Mouse (Mus musculus) 3134 (cell line): ENCODE data around the gene Tmem144.
A peak's percentile ranks its signal among the peaks of the same experiment; 100 is the strongest.

Source experiments
- DNase-seq: peaks from one replicate; pipeline ENCODE4 v3.0.0-alpha.2; 2011; ENCODE audit warnings: low spot score; ENCODE audit not compliant: insufficient read length; ENCODE audit errors: extremely low read depth

The Tmem144 gene

DNA sequence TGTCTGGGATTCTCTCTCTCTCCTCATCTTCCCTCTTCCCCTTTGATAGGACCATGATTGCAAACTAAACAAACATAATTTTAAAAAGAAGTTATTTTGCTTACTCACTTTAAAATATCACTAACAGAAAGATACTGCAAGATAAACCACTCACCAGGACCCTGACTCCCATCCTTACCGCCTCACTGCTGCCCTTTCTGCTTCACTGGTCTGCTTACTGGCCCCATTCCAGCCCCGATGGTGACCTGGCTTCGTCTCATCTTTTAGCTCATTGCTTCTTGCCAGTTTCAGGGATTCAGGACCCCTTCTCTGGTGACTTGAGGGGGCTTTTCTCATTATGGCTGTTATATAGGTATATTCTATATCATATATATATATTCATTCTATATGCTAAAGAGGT, 13.5 kb upstream of the Tmem144 start:
- no peak for DNase-seq

DNA sequence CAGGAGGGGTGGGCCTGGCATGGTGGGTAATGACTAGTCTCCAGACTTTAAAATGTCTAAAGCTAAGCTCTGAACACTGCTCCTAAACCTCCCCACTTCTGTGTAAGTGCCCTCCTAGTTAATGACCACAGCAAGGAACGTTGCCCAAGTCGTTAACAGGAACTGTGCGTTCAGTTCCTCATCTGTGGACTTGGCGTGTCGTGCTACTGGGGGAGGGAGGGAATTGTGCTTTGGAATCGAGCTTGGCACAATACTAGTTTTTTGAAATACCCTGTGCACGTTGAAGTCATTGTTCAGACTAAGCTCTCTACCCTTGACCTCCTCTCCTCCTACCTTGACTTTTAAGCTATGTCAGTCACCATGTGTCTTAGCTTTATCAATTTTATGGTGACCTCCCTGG, 12.3 kb upstream of the Tmem144 start:
- DNase-seq = no peak

DNA sequence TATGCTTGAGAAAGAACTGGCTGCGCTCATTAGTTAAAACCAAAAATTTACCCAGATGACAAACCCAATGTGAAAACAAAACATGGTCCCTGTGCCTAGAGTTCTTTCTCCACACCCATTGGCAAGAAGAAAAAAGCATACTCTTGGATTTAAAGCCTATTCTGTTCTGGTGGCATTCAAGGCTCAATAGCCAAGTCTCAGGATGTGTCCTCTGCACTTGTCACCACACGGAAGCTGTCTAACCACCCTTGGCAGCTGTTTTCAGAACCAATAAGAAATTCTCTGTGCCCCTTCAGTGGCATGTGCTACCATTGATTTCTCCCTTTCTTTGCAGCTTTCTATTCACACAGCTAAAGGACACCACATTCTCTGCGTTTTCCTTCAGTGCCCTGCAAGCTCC, 5.6 kb upstream of the Tmem144 start:
- DNase-seq = no peak

DNA sequence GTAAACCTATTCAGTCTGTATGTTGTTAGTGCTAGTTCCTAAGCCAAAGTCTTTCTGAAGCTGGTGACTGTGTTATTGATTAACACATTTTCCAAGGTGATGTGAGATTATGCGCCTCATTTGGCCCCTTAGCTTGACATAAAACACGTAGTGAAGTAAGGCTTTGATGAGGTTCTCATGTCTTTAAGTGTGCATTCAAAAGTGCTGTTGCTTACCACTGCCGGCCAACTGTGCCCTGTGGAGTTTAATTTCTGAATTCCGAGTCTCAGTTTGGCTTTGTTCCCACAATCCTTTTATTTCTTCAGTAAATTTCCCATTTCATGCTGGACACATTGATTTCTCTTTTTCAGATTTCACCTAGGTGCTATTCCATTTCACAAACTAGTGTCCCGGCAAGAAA, 5.2 kb upstream of the Tmem144 start:
- DNase-seq = no peak

DNA sequence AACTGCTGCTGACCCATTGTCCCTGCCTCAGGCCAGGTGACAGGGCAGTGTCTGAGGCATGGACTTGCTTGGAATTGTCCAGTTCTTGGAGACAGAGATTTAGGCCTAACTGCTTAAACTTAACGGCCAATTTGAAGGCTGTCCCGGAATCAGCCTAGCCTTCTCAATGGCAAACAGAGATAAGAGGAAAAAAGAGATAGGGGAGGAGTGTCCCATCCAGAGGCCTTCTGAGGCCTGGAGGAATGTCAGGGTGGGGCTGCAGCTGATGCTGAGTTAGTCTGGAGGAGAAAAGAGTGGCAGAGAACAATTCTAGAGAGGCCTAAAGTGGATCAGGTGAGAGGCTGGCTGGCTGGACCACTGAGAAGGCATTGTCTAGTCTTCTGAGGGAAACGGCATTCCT, 465 bp downstream of the Tmem144 start:
- DNase-seq = no peak

DNA sequence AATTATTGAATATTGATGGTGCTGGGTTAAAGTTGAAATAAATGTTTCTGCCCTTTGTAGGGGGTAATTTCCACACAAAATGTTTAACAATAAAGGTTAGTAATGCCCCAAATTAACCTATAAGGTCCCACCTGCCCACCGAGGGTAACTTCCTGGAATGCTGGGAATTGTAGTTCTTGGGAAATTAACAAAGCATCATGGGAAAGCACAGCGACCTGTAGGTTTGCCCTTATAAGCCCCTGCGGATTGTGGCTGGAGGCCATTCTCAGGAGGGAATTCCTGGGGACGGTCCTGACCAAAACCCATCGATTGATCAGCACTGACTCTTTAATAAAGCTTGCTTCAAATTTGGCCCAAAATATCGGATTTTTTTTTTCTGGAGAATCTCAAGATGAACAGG, 1.9 kb downstream of the Tmem144 start:
- no peak for DNase-seq

DNA sequence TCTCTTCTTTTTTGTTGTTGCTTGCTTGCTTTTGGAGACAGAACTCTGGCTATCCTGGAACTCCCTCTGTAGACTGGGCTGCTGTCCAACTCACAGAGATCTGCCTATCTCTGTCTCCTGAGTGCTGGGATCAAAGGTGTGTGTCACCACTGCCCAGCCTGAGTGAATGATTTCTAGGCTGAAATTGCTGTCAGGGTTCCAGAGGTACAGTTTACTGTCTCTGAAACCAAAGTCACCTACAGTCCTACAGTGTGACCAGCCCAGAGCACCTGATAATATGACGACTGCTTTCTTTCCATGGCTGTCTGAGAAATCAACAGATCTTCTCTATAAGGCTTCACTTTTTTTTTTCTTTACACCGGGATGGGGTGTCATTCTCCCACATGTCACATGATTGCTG, 3.0 kb downstream of the Tmem144 start:
- DNase-seq = no peak

DNA sequence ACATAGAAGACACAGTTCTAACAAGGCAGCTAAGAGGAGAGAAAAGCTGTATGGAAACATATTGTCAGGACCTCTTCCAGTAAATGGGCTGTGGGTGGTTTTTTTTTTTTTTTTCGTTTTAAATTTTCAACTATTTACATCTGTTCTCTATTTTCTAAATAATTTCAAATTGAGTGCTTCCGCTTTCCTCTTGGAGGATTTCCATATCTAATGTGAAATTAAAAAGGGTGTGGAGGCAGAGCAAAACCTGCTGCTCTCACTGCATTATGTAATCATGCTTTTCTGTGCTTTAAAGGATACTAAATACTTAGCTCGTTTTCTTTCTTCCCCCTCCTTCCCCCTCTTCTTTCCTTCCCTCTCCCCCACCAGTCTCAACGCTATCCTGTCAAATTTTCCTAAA, 3.7 kb downstream of the Tmem144 start:
- no peak for DNase-seq

DNA sequence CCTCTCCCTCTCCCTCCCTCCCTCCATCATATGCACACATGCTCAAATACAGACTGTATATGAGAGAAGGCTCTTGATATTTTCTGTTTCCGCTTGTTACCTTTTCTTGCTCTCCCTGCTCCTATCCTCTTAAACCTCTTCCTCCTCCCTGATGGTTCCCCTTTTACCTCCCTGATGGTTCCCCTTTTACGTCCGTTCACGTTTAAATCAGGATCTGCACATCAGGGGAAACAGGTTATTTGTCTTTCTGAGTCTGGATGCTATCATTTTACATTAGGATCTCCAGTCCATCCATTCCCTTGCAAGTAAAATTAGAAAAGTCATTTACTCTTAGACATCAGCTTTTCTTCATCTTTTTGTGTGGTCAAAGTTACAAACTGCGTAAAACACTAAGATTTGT, 5.9 kb downstream of the Tmem144 start:
- no peak for DNase-seq

DNA sequence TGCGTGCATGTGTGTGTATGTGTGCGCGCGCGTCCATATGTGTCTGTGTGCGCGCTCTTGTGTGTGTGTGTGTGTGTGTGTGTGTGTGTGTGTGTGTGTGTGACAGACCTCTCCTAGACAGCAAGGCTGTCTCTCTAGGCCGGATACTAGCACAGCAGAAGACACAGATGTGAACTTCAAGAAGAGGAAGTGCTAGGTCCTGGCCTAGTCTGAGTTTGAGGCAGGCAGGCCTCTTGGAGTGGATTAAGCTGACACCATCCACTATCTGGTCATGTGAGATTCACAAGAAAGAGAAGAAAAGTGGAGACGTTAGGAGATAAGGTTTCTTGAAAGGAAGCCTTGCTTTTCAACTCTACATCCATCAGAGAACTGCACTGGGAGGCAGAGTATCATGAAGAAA, 8.6 kb downstream of the Tmem144 start:
- no peak for DNase-seq

DNA sequence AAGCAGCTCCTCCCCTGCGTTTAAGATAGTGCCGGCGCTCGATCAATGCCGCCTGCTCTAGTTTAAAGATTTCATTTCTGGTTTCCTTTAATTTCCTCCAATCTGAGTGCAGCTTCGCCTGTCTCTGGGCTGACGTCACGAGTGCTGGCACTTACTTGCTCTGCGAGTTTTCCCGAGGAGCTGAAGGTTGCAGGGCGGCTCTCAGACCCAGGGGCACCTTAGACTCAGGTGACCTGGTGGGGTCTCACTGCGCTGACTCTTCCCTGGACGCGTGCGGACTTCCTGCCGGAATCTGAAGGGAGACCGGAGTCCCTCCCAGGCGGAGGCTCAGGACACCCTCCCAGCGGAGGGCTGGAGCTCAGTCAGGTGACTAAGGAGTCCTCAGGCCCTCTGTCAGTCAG, 10.0 kb downstream of the Tmem144 start:
- peak; percentile 7 for DNase-seq

DNA sequence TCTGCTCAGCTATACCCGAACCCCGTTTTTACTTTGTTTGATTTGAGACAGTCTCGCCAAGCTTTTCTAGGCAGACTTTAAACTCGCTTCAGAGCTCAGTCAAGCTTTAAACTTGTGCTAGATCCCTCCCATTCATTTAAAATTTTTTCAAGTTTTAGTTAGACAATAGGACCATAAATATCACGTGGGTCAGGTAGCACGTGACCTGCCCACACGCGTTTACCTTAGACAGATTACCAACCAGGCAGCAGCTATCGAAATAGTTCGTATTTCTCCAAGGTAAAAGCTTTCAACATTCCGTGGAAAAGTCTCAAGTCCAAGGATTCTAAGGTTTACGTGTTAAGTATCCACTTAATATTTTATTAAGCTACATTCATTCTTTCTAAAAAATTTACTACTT, 10.4 kb downstream of the Tmem144 start:
- no peak for DNase-seq

DNA sequence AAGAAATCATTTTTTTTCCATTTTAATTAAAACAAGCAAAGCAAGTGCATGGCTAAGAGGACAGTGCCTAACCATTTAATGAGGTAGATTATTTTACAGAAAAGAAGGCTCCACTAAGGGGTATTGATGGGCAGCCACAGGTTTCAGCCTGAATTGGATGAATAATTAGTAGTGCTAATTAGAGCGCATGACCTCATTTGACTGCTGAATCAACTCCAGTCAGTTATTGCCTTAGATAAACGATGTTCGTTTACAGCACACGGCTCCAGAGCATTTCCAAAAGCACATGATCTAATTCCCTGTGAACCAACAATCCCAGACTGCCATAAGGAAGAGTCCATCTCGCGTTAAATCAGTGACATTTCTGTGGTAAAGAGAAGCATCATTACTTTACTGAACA, 11.1 kb downstream of the Tmem144 start:
- DNase-seq = no peak

DNA sequence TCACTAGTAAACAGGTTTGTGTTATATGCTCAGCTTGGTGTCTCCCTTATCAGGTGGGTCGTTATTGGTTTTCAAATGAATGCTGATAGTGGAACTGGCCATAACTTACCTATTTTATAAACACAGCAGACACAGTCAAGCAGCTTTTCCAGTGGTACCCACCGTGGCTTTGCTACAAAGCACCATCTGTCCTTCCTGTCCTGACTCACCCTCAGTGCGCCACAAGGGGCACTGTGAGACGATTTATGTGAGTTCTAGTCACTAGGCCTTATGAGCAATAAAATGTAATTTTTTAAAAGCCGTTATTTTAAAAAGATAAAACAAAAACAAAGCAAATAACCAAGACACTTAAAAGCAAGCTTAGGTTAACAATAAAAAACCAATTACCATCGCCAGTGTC, 13.8 kb downstream of the Tmem144 start:
- DNase-seq = no peak

DNA sequence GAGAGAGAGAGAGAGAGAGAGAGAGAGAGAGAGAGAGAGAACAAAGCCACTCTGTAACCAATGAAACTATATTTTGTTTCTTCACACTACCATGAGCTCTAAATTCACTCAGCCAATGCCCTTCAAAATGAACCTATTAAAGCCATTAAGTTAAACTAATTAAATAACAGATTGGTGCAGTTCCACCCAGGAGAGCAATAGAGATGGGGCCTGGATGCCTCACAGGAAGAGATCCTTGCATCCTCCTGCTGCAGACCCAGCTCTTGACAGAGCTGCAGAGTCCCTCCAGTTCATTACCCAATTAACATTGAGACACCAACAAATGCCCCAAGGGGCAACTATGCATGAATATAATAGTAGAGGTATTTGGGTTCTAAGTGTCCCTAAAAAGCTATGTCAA, 23.3 kb downstream of the Tmem144 start:
- no peak for DNase-seq

DNA sequence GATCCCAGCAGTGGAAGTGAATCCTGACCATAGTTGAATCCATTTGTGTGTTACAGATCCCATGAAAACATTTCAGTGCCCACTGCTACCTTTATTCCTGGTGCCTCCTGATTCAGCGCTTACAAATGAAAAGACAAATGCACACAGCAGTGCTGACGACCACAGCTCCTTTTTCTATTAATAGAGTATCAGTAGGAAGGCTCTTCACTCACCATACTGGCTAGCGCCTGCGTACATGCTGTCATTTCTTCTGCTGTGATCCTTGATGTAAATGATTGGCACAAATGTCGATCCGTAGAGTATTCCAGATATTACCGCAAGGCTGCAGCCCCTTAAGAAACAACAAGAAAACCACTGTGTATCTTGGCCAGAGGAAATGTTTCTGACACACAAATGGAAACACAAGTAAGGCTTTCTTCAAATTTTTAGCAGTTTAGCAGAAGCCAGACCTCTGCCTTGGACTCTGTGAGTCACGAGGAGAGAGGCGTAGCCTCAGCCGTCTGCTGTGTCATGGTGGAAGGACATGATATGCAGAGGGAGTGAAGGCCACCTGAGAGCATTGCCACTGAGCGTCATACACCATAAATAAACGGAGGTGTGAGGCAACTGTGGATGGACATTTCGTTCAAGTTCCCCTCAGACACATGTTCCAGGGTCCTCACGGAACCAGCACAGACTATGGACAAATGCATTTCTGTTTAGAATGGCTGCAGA, 27.3 kb downstream of the Tmem144 start:
- no peak for DNase-seq

DNA sequence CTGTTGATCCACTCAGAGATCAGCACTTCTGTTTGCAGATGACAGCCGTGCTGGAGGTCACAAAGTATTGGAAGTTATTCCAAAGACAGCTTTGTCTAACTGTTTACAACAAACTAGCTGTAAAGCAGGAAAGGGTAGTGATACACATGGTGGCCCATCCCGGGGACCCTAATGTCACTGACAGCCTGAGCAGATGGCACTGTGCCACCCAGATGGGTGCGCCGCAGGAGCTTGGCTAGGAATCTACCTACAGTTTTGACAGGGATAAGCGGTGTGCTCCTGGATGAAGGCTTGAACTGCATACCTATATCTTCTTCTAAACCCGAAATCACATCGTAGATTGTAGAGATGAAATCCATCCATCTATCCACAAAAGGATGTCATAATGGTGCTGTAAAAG, 29.4 kb downstream of the Tmem144 start:
- DNase-seq = no peak

DNA sequence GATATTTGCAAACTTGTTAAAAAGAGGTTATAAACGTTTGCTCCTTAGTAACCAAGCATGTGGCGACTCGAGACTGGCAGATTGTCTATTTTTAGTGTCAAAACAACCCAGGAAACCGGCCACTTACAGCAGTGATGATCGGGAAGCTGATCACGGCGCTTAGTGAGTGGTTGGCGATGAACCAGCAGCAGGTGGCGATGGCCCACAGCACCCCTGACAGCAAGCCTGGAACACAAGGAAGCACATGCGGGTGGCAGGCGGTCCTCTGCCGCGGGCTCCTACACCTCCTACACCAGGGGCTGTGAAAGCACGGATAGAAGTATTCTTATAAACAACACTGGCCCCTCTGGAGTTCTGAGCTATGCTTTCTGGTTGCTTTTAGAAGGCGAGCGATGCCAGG, 31.4 kb downstream of the Tmem144 start:
- DNase-seq = no peak

DNA sequence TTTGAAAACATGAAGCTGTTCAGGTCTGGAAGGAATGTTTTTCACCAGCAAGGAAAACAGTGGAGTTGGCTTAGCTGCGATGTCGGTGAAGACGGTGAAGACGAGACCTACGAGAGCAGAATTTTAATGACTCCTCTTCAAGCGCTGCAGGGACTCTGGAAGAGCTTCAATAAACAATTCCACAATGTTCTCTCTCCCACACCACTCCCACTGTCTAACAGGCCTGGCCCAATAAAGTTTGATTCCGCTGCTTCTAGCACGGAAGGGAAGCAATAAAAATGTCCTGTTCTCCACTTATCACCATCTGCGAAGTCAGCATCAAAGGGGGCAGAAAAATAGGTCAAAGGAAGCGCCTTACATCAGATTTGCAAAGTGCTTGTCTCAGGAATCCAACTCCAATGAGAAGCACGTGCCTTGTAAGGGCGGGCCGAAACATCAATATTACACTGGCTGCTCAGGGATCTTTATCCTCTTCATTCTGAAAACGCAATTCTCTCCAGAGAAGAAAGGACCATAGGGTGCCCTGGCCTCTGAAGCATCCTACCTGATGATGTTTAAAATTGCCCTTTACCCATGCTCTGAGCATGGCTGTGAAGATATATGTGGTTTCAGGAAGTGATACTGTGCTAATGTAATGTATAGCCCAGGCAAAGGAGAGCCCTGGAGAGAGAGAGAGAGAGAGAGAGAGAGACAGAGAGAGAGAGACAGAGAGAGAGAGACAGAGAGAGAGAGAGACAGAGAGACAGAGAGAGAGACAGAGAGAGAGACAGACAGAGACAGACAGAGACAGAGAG, 34.2 kb downstream of the Tmem144 start:
- no peak for DNase-seq

DNA sequence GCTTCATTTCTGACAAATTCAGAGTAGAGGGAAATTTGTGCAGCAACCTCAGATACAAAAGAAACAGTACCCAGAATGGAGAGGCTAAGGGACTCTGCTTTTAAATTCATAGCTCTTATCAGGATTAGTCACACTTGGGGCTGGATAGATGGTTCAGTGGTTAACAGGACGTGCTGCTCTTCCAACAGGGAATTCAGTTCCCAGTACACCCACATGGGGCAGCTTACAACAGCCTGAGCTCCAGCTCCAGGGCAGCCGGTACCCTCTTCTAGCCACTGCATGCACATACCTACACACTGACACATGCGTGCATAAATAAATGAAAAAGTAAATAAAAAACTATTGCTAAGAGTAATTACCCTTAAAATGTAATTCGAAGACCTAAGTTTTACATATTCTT, 36.3 kb downstream of the Tmem144 start:
- DNase-seq = no peak

DNA sequence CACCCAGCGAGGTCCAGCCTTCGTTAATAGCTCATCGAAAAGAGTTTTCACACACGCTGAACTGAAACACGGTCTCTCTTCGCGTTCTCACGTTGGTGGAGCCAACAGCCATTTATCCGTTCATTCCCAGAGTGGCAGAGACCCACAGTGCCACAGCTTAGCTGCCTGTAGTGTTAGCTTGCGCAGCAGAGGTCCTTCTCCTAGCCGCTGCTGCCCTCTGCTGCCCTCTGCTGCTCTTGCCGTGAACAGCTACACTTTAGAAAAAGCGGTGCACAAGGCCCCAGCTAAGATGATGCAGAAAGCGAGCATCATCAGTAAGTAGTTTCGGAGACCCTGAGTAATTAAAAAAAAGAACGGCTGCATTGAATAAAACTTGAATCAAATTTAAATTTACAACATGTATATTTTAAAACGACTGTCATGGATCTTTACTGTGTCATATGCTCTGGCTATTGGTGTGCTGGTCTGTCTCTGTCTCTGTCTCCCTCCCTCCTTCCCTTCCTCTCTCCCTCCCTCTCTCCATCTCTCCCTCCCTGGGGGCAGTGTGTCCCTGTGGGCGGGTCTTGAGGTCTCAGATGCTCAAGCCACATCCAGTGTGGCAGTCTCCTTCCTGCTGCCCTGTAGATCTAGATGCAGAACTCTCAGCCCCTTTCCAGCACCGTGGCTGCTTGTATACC, 38.6 kb downstream of the Tmem144 start:
- DNase-seq = peak; percentile 19

DNA sequence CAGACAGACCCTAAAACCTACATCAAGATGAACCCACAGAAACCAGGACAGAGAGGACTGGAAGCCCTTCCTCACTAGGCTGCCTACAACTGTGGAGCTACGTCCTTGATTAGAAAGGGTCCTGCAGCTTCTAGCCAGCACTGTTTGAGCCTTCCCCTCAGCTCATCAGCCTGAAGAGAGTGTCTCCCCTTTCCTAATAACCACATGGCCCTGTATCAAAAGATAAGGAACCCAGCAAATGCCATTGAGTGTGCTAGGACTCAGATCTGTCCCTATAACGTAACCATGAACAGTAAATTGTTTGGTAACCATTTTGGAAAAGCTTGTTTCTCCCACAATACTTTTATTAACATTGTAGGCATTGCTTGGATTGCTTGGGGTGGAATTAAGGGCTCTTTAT, 40.5 kb downstream of the Tmem144 start:
- DNase-seq = no peak
